Mouse (Mus musculus) heart, embryonic 14.5 days (tissue): ENCODE measurements around the gene Dnajc4. TPM values are rescaled to one million over a fixed set of nuclear protein-coding genes. Genes with fewer than 3 reads are reported as not detected.

Experiments
- ATAC-seq: fragments of 200-750 bp; cut with Nextera tagmentation; 2 replicates; pipeline ENCODE4 v1.8.0; 2017; ENCODE audit warnings: low read depth, moderate TSS enrichment; ENCODE audit not compliant: insufficient number of reproducible peaks, insufficient read depth, low FRiP score
- H3K27ac ChIP-seq, 2 experiments: fragments of 200-500 bp in 1 of 2; fragments of 300-500 bp in 1 of 2; sonication (generic) in 1 of 2; replicated peaks in 1 of 2; 2 replicates each; pipeline ENCODE4 v1.5.1; 2012 to 2014; ENCODE audit warnings: low read depth in 2 of 2, low read length in 2 of 2, control low read depth in 1 of 2, mild to moderate bottlenecking in 1 of 2, mixed read lengths in 1 of 2; ENCODE audit not compliant: control insufficient read depth in 1 of 2, insufficient read depth in 1 of 2
- H3K27me3 ChIP-seq: fragments of 300-500 bp; sonication (generic); 2 replicates; pipeline ENCODE4 v1.6.1; 2014; ENCODE audit warnings: mild to moderate bottlenecking, low read length, control low read depth; ENCODE audit not compliant: control insufficient read depth, insufficient read depth
- H3K36me3 ChIP-seq: fragments of 300-500 bp; sonication (generic); 2 replicates; pipeline ENCODE4 v1.6.1; 2014; ENCODE audit warnings: mild to moderate bottlenecking, control low read depth, low read length, mixed read lengths; ENCODE audit not compliant: control insufficient read depth, insufficient read depth
- H3K4me1 ChIP-seq, 2 experiments: fragments of 200-500 bp in 1 of 2; fragments of 300-500 bp in 1 of 2; sonication (generic) in 1 of 2; 2 replicates each; pipeline ENCODE4 v1.6.1; 2012 to 2014; ENCODE audit warnings: low read length in 2 of 2, control low read depth in 1 of 2, mixed read lengths in 1 of 2; ENCODE audit not compliant: control insufficient read depth in 2 of 2, insufficient read depth in 2 of 2
- H3K4me2 ChIP-seq: fragments of 300-500 bp; sonication (generic); 2 replicates; pipeline ENCODE4 v1.6.1; 2014; ENCODE audit warnings: mild to moderate bottlenecking, low read length
- H3K4me3 ChIP-seq, 2 experiments: fragments of 200-500 bp in 1 of 2; fragments of 300-500 bp in 1 of 2; sonication (generic) in 1 of 2; 2 replicates each; pipeline ENCODE4 v1.5.1; 2012 to 2014; ENCODE audit warnings: low read length in 2 of 2, mild to moderate bottlenecking in 2 of 2, control low read depth in 1 of 2, low read depth in 1 of 2, moderate library complexity in 1 of 2; ENCODE audit not compliant: control insufficient read depth in 1 of 2, insufficient read depth in 1 of 2
- H3K9ac ChIP-seq: fragments of 300-500 bp; sonication (generic); 2 replicates; pipeline ENCODE4 v1.6.1; 2014; ENCODE audit warnings: mild to moderate bottlenecking, low read length
- H3K9me3 ChIP-seq: fragments of 300-500 bp; sonication (generic); 2 replicates; pipeline ENCODE4 v1.6.1; 2016; ENCODE audit warnings: low read length, control low read depth; ENCODE audit not compliant: control insufficient read depth
- WGBS: fragments of 180-500 bp; shearing (Covaris S2); extraction: QIAGEN DNeasy Blood & Tissue Kit; methylation state at CpG from one replicate; pipeline ENCODE4 v1.1.7; 2014; 5-methylcytosine and 5-hydroxymethylcytosine counted together
- polyA plus RNA-seq: library from polyadenylated mRNA; unstranded; fragments of >200 nt; fragmentation: Nextera tagmentation; extraction: Ambion mirVana; gene quantifications from 2 replicates; pipeline ENCODE4 v1.2.1, GENCODE M21; 2014

Gene Dnajc4
- polyA plus RNA-seq, 1 experiment from 2014 or later, result 40.0 TPM

- peak overlapping the region; percentile 88 for H3K9ac ChIP-seq
- no peaks in the 10 kb centered on the region for H3K9me3 ChIP-seq
- H3K4me1 ChIP-seq, result peaks cover 28 to 50% of the 10 kb centered on the region in 2 experiments
- H3K4me3 ChIP-seq, result peak overlapping the region; percentile 64 to 66; a peak in 2 of 4 replicates
- H3K27ac ChIP-seq, result peak overlapping the region; percentile 97 to 98
- no peaks in the 10 kb centered on the region for H3K27me3 ChIP-seq
- H3K36me3 ChIP-seq, result peaks cover 32% of the 10 kb centered on the region
- ATAC-seq, result no peak
- H3K4me2 ChIP-seq, result peak overlapping the region; percentile 88
- 5% methylated on average over 3 of the region's 3 CpGs for WGBS
Measured at GRCm38 (mm10) chr19:6952712-6953037, 39.7 kb downstream of the Dnajc4 start.

- peak overlapping the region; percentile 88 for H3K4me2 ChIP-seq
- H3K27me3 ChIP-seq, result no peaks in the 10 kb centered on the region
- peak; percentile 51 for ATAC-seq
- WGBS, result 1% methylated on average over 31 of the region's 31 CpGs
- peak overlapping the region; percentile 64 to 66 for H3K4me3 ChIP-seq
- peaks cover 28% of the 10 kb centered on the region for H3K36me3 ChIP-seq
- H3K4me1 ChIP-seq, result peaks cover 28 to 50% of the 10 kb centered on the region in 2 experiments
- H3K9ac ChIP-seq, result peak overlapping the region; percentile 88
- no peaks in the 10 kb centered on the region for H3K9me3 ChIP-seq
- peak overlapping the region; percentile 97 to 98 for H3K27ac ChIP-seq
Measured at GRCm38 (mm10) chr19:6951994-6952711, 40.2 kb downstream of the Dnajc4 start.

GRCm38 (mm10) chr19:6951381-6951968, 40.9 kb downstream of the Dnajc4 start:
- H3K27me3 ChIP-seq, result no peaks in the 10 kb centered on the region
- H3K4me2 ChIP-seq, result peak overlapping the region; percentile 88
- peaks cover 21% of the 10 kb centered on the region for H3K36me3 ChIP-seq
- peak overlapping the region; percentile 88 for H3K9ac ChIP-seq
- peak overlapping the region; percentile 64 to 66 for H3K4me3 ChIP-seq
- peaks cover 28 to 50% of the 10 kb centered on the region in 2 experiments for H3K4me1 ChIP-seq
- no peaks in the 10 kb centered on the region for H3K9me3 ChIP-seq
- under 1% methylated on average over 35 of the region's 35 CpGs for WGBS
- peak overlapping the region; percentile 97 to 98 for H3K27ac ChIP-seq
- peak; percentile 57 for ATAC-seq

GRCm38 (mm10) chr19:6950613-6951153, 41.7 kb downstream of the Dnajc4 start:
- Histone ChIP-seq H3K4me3 (peak overlapping the region; percentile 64 to 66), H3K4me1 (peaks cover 24 to 45% of the 10 kb centered on the region in 2 experiments), H3K9me3 (no peaks in the 10 kb centered on the region), H3K27ac (peak overlapping the region; percentile 97 to 98), H3K9ac (peak overlapping the region; percentile 88), H3K36me3 (peaks cover 18% of the 10 kb centered on the region), H3K27me3 (no peaks in the 10 kb centered on the region), H3K4me2 (peak overlapping the region; percentile 88)
- ATAC-seq, result peak; percentile 24; the same call in 1 of the 2 replicates
- under 1% methylated on average over 28 of the region's 28 CpGs for WGBS

- Histone ChIP-seq H3K4me3 (peak overlapping the region in 1 of 2 experiments; percentile 64; a peak in 2 of 4 replicates), H3K27ac (peak overlapping the region in 1 of 2 experiments; percentile 98; a peak in 2 of 4 replicates), H3K9me3 (no peaks in the 10 kb centered on the region), H3K9ac (peak overlapping the region; percentile 88), H3K4me2 (peak overlapping the region; percentile 88), H3K4me1 (peaks cover 17 to 37% of the 10 kb centered on the region in 2 experiments), H3K36me3 (peaks cover 17% of the 10 kb centered on the region), H3K27me3 (no peaks in the 10 kb centered on the region)
- no peak for ATAC-seq
- 57% methylated on average over 5 of the region's 5 CpGs for WGBS
Measured at GRCm38 (mm10) chr19:6949951-6950350, 42.4 kb downstream of the Dnajc4 start.

- Histone ChIP-seq H3K9ac (no peak overlapping the region), H3K27ac (no peak overlapping the region), H3K9me3 (no peaks in the 10 kb centered on the region), H3K4me1 (peaks cover 15 to 34% of the 10 kb centered on the region in 2 experiments), H3K4me2 (no peak overlapping the region), H3K27me3 (no peaks in the 10 kb centered on the region), H3K4me3 (no peak overlapping the region), H3K36me3 (peaks cover 13% of the 10 kb centered on the region)
- no peak for ATAC-seq
- WGBS, result 88% methylated on average over 5 of the region's 5 CpGs
Measured at GRCm38 (mm10) chr19:6949532-6949931, 42.8 kb downstream of the Dnajc4 start.

- Histone ChIP-seq H3K36me3 (peaks cover 14% of the 10 kb centered on the region; the same call in 1 of the 2 replicates), H3K27me3 (no peaks in the 10 kb centered on the region), H3K9ac (no peak overlapping the region), H3K27ac (no peak overlapping the region), H3K9me3 (no peaks in the 10 kb centered on the region), H3K4me2 (no peak overlapping the region), H3K4me1 (peaks cover 14 to 25% of the 10 kb centered on the region in 2 experiments), H3K4me3 (no peak overlapping the region)
- 86% methylated on average over 4 of the region's 4 CpGs for WGBS
- ATAC-seq, result no peak
Measured at GRCm38 (mm10) chr19:6948186-6948585, 44.2 kb downstream of the Dnajc4 start.
